Mouse (Mus musculus): ENCODE results near the gene Ptgs1.

- TF ChIP-seq CTCF (IDR thresholded peaks at IDR 0.05) (no peak), EP300 (IDR thresholded peaks at IDR 0.05) (peak; percentile 55)
Measured at GRCm38 (mm10) chr2:36201756-36202610, 28.2 kb upstream of the Ptgs1 start.
